Mouse (Mus musculus): ENCODE results near the gene Gjb4. TPM values are rescaled to one million over a fixed set of nuclear protein-coding genes. Genes with fewer than 3 reads are reported as not detected.

Gjb4 gene
- total and polyA plus RNA-seq, 3 experiments: 0.11 TPM; not detected in 2

GRCm38 (mm10) chr4:127368379-127368973, 14.6 kb upstream of the Gjb4 start:
- H3K36me3 ChIP-seq (replicated peaks): no peaks in the 10 kb centered on the region
- no peak for DNase-seq (ENCODE audit: low spot score)
- no peaks in the 10 kb centered on the region for H3K27me3 ChIP-seq (ENCODE audit: insufficient read depth, low read length)
- ATAC-seq (ENCODE audit: extremely low read depth, insufficient number of reproducible peaks, low FRiP score, poor library complexity, severe bottlenecking): no peak
- TF ChIP-seq GATA1 (IDR thresholded peaks at IDR 0.05; ENCODE audit: borderline replicate concordance, low read length) (no peak), TAL1 (conservative IDR thresholded peaks at IDR 0.05; ENCODE audit: low read depth, low read length) (no peak), GATA2 (IDR thresholded peaks at IDR 0.05; ENCODE audit: borderline replicate concordance, low read depth, low read length) (no peak), POLR2AphosphoS5 (IDR thresholded peaks at IDR 0.05; ENCODE audit: insufficient replicate concordance, low read depth, low read length) (no peak), CTCF (IDR thresholded peaks at IDR 0.05; ENCODE audit: low read depth, low read length) (no peak)
- no peak overlapping the region; the same call in 1 of the 2 replicates for H3K4me3 ChIP-seq (ENCODE audit: low read depth, low read length)
- H3K4me1 ChIP-seq (ENCODE audit: insufficient read depth, low read depth, low read length): no peaks in the 10 kb centered on the region
- peaks cover 86% of the 10 kb centered on the region for H3K9me3 ChIP-seq (replicated peaks)

GRCm38 (mm10) chr4:127365834-127366233, 12.0 kb upstream of the Gjb4 start:
- H3K36me3 ChIP-seq (replicated peaks): no peaks in the 10 kb centered on the region
- DNase-seq (ENCODE audit: low spot score) (no peak), ATAC-seq (ENCODE audit: extremely low read depth, insufficient number of reproducible peaks, low FRiP score, poor library complexity, severe bottlenecking) (no peak)
- no peak overlapping the region for H3K4me3 ChIP-seq (ENCODE audit: low read depth, low read length)
- TF ChIP-seq GATA1 (IDR thresholded peaks at IDR 0.05; ENCODE audit: borderline replicate concordance, low read length) (no peak), CTCF (IDR thresholded peaks at IDR 0.05; ENCODE audit: low read depth, low read length) (no peak), POLR2AphosphoS5 (IDR thresholded peaks at IDR 0.05; ENCODE audit: insufficient replicate concordance, low read depth, low read length) (no peak), TAL1 (conservative IDR thresholded peaks at IDR 0.05; ENCODE audit: low read depth, low read length) (no peak), GATA2 (IDR thresholded peaks at IDR 0.05; ENCODE audit: borderline replicate concordance, low read depth, low read length) (no peak)
- H3K27me3 ChIP-seq (ENCODE audit: insufficient read depth, low read length): no peaks in the 10 kb centered on the region
- peaks cover 84% of the 10 kb centered on the region for H3K9me3 ChIP-seq (replicated peaks)
- no peaks in the 10 kb centered on the region for H3K4me1 ChIP-seq (ENCODE audit: insufficient read depth, low read depth, low read length)

GRCm38 (mm10) chr4:127365433-127365832, 11.6 kb upstream of the Gjb4 start:
- ATAC-seq (ENCODE audit: extremely low read depth, insufficient number of reproducible peaks, low FRiP score, poor library complexity, severe bottlenecking) (no peak), DNase-seq (ENCODE audit: low spot score) (no peak)
- Histone ChIP-seq H3K36me3 (replicated peaks) (no peaks in the 10 kb centered on the region), H3K27me3 (ENCODE audit: insufficient read depth, low read length) (no peaks in the 10 kb centered on the region), H3K9me3 (replicated peaks) (peaks cover 85% of the 10 kb centered on the region), H3K4me1 (ENCODE audit: insufficient read depth, low read depth, low read length) (no peaks in the 10 kb centered on the region), H3K4me3 (ENCODE audit: low read depth, low read length) (no peak overlapping the region)
- no peak for TF ChIP-seq TAL1 (conservative IDR thresholded peaks at IDR 0.05; ENCODE audit: low read depth, low read length)
- no peak for TF ChIP-seq POLR2AphosphoS5 (IDR thresholded peaks at IDR 0.05; ENCODE audit: insufficient replicate concordance, low read depth, low read length)
- no peak for TF ChIP-seq CTCF (IDR thresholded peaks at IDR 0.05; ENCODE audit: low read depth, low read length)
- TF ChIP-seq GATA1 (IDR thresholded peaks at IDR 0.05; ENCODE audit: borderline replicate concordance, low read length): no peak
- no peak for TF ChIP-seq GATA2 (IDR thresholded peaks at IDR 0.05; ENCODE audit: borderline replicate concordance, low read depth, low read length)

GRCm38 (mm10) chr4:127364431-127364830, 10.6 kb upstream of the Gjb4 start:
- Histone ChIP-seq H3K36me3 (replicated peaks) (no peaks in the 10 kb centered on the region), H3K4me1 (ENCODE audit: insufficient read depth, low read depth, low read length) (no peaks in the 10 kb centered on the region), H3K27me3 (ENCODE audit: insufficient read depth, low read length) (no peaks in the 10 kb centered on the region), H3K9me3 (replicated peaks) (peaks cover 87% of the 10 kb centered on the region), H3K4me3 (ENCODE audit: low read depth, low read length) (no peak overlapping the region)
- no peak for ATAC-seq (ENCODE audit: extremely low read depth, insufficient number of reproducible peaks, low FRiP score, poor library complexity, severe bottlenecking)
- TF ChIP-seq CTCF (IDR thresholded peaks at IDR 0.05; ENCODE audit: low read depth, low read length) (no peak), POLR2AphosphoS5 (IDR thresholded peaks at IDR 0.05; ENCODE audit: insufficient replicate concordance, low read depth, low read length) (no peak), GATA1 (IDR thresholded peaks at IDR 0.05; ENCODE audit: borderline replicate concordance, low read length) (no peak), TAL1 (conservative IDR thresholded peaks at IDR 0.05; ENCODE audit: low read depth, low read length) (no peak), GATA2 (IDR thresholded peaks at IDR 0.05; ENCODE audit: borderline replicate concordance, low read depth, low read length) (no peak)
- DNase-seq (ENCODE audit: low spot score): no peak

- H3K4me3 ChIP-seq (ENCODE audit: low read depth, low read length): no peak overlapping the region
- H3K27me3 ChIP-seq (ENCODE audit: insufficient read depth, low read length): no peaks in the 10 kb centered on the region
- peaks cover 87% of the 10 kb centered on the region for H3K9me3 ChIP-seq (replicated peaks)
- ATAC-seq (ENCODE audit: extremely low read depth, insufficient number of reproducible peaks, low FRiP score, poor library complexity, severe bottlenecking): no peak
- TF ChIP-seq TAL1 (conservative IDR thresholded peaks at IDR 0.05; ENCODE audit: low read depth, low read length) (no peak), GATA1 (IDR thresholded peaks at IDR 0.05; ENCODE audit: borderline replicate concordance, low read length) (no peak), GATA2 (IDR thresholded peaks at IDR 0.05; ENCODE audit: borderline replicate concordance, low read depth, low read length) (no peak), CTCF (IDR thresholded peaks at IDR 0.05; ENCODE audit: low read depth, low read length) (no peak), POLR2AphosphoS5 (IDR thresholded peaks at IDR 0.05; ENCODE audit: insufficient replicate concordance, low read depth, low read length) (no peak)
- no peaks in the 10 kb centered on the region for H3K36me3 ChIP-seq (replicated peaks)
- H3K4me1 ChIP-seq (ENCODE audit: insufficient read depth, low read depth, low read length): no peaks in the 10 kb centered on the region
- no peak for DNase-seq (ENCODE audit: low spot score)
Measured at GRCm38 (mm10) chr4:127363331-127363730, 9.4 kb upstream of the Gjb4 start.

- ATAC-seq (ENCODE audit: extremely low read depth, insufficient number of reproducible peaks, low FRiP score, poor library complexity, severe bottlenecking): no peak
- no peak for DNase-seq (ENCODE audit: low spot score)
- TF ChIP-seq GATA1 (IDR thresholded peaks at IDR 0.05; ENCODE audit: borderline replicate concordance, low read length) (no peak), GATA2 (IDR thresholded peaks at IDR 0.05; ENCODE audit: borderline replicate concordance, low read depth, low read length) (no peak), POLR2AphosphoS5 (IDR thresholded peaks at IDR 0.05; ENCODE audit: insufficient replicate concordance, low read depth, low read length) (no peak), CTCF (IDR thresholded peaks at IDR 0.05; ENCODE audit: low read depth, low read length) (no peak), TAL1 (conservative IDR thresholded peaks at IDR 0.05; ENCODE audit: low read depth, low read length) (no peak)
- Histone ChIP-seq H3K4me3 (ENCODE audit: low read depth, low read length) (no peak overlapping the region), H3K27me3 (ENCODE audit: insufficient read depth, low read length) (no peaks in the 10 kb centered on the region), H3K36me3 (replicated peaks) (no peaks in the 10 kb centered on the region), H3K9me3 (replicated peaks) (peaks cover 89% of the 10 kb centered on the region), H3K4me1 (ENCODE audit: insufficient read depth, low read depth, low read length) (no peaks in the 10 kb centered on the region)
Measured at GRCm38 (mm10) chr4:127362520-127362919, 8.6 kb upstream of the Gjb4 start.
